Mouse (Mus musculus) bone marrow macrophage, adult 2 months (primary cell): ENCODE measurements around the gene Anp32e.

Experiments
- CTCF ChIP-seq: IDR thresholded peaks from 2 replicates; pipeline ENCODE4 v1.5.1; 2012; ENCODE audit warnings: low read depth, mild to moderate bottlenecking, low read length, moderate library complexity
- POLR2A ChIP-seq: IDR thresholded peaks from 2 replicates; pipeline ENCODE4 v1.6.1; 2012; ENCODE audit warnings: mild to moderate bottlenecking, low read depth, low read length, borderline replicate concordance

DNA sequence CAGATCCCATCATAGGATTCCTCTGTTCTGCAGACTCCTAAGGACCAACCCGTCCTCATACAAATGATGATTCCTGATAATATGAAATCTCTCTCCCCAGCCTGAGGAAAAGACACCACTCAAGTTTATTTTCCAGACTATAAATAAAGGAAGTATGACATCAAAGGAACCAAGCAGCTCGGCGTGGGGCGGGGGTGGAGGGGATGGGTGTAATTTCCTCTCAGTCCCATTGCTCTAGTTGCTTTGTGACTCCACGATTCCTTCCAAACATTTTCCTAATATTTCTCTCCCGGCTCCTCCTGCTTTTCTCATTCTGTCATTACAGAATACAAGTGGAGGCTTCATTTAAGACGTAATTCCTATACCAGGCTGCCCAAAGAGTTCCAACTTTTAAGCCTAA, 35.9 kb upstream of the Anp32e start:
- TF ChIP-seq POLR2A (no peak), CTCF (no peak)
